Mouse (Mus musculus): ENCODE results near the gene Tuba1a.
"Not testable (repeated sequence)": the region's sequence is repeated elsewhere in the genome, so short reads cannot be mapped to it uniquely, and the experiment has no call there.

Gene Tuba1a

GRCm38 (mm10) chr15:98923031-98923537 is 30.4 kb downstream of the Tuba1a start:
- DNase-seq, result no peak

- no peak for DNase-seq
Measured at GRCm38 (mm10) chr15:98922581-98922980, 30.9 kb downstream of the Tuba1a start.

- no peak for DNase-seq
Measured at GRCm38 (mm10) chr15:98921510-98921909, 32.0 kb downstream of the Tuba1a start.

DNA sequence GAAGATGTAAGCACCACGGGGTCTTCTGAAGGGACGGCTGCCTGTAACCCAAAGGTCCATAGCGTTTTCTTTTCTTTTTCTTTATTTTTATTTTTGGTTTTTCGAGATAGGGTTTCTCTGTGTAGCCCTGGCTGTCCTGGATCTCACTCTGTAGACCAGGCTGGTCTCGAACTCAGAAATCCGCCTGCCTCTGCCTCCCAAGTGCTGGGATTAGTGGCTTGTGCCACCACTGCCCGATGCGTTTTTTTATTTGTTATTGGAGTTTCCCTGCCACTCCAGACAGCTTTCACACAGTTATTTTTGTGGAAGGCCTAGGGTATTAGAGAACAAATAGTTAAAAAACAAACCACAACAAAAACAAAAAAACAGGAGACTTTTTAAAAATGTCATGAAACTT is 35.0 kb downstream of the Tuba1a start:
- DNase-seq, result not testable (repeated sequence)

- DNase-seq, result peak; percentile 99
Measured at GRCm38 (mm10) chr15:98917538-98918498, 35.7 kb downstream of the Tuba1a start, which contains the start of gene Lmbr1l. Gene Lmbr1l (minus strand): TSS chr15:98918231.

DNA sequence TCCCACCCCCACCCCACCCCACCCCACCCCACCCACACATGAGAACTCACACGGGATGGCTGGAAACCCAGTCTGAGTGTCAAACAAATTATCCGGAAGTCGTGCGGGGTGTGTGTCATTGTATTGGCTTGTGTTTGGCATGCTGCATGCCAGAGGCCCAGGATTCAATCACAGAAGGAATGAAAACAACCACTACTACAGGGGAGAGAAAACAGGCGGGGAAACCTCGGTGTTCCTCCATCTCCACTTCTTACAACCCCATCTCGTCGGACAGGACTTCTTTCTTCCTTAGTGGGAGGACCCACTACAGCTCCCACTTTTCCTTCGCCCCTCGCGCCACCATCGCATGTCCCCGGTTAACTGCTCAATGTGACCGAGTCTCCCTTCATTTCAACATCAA is 36.4 kb downstream of the Tuba1a start:
- DNase-seq, result peak; percentile 11

DNA sequence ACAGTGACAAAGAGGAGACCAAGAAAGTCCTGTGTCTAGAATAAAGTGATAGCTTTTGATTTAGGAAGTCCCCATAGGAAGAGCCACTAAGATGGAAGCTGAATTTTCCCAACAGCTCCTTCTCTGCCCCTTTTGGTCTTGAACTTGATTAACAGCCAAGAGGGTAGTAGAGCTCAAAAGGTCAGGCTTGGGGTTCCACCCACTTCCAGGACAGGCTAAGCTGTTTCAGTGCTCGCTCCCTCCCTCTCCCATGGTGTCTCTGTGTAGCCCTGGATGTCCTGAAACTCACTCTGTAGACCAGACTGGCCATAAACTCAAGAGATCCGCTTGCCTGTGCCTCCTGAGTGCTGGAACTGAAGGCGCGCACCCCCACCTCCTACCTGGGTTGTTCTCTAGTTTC is 37.5 kb downstream of the Tuba1a start:
- no peak for DNase-seq

DNA sequence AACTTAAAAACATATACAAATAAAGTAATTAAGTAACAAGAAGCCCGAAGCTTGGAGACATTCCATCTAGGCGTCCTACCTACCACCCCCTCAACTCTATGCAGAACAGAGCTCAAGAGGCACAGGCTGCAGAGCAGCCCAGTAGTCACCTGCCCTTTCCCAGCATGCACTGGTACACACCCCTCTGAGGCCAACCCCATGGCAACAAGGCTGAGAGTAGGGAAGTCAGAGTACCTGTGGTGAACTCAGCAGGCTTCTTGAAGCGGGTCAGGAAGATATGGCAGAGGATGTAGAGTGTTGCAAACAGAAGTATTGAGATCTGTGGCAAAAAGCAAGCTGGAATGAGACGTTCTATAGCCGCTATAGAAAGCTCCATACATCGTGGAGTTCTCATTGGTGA is 38.6 kb downstream of the Tuba1a start:
- DNase-seq, result no peak

DNA sequence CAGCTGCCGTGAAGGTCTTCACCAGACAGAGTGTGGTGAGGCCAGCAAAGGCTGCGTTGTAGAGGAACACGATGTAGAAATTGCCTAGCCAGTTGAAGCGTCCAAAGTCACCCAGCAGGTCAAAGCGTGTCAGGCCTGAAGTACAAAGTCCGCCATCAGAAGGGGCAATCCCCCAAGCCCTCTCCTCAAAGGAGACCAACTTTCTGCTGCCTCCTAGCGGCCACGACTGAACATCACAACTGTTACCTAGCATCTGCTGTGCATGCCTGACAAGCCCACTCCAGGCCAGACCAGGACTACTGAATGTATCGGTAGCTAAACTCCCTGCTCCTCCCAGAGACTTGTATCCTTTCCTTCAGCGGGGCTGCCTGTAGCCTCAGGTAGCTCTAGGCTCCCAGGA is 48.8 kb downstream of the Tuba1a start:
- no peak for DNase-seq

GRCm38 (mm10) chr15:98902600-98902999 is 50.9 kb downstream of the Tuba1a start:
- no peak for DNase-seq

- DNase-seq, result no peak
Measured at GRCm38 (mm10) chr15:98901530-98901929, 52.0 kb downstream of the Tuba1a start.

Data from right cerebral cortex, postnatal 25 days (tissue).